Mouse (Mus musculus): Measurements from ENCODE around the gene Fam3b.

- no peak for TF ChIP-seq CTCF (IDR thresholded peaks at IDR 0.05; ENCODE audit: extremely low read depth, insufficient read depth, insufficient read length, insufficient replicate concordance)
- TF ChIP-seq POLR2A (IDR thresholded peaks at IDR 0.05; ENCODE audit: low read depth, low read length): no peak
Measured at GRCm38 (mm10) chr16:97434206-97434605, 80.4 kb downstream of the Fam3b start.
